Mouse (Mus musculus): ENCODE data around the gene Prr11. TPM values are rescaled to one million over a fixed set of nuclear protein-coding genes. Genes with fewer than 3 reads are reported as not detected.

Gene Prr11
- total RNA-seq, 1 experiment from 2014 or later = 6.2 TPM

DNA sequence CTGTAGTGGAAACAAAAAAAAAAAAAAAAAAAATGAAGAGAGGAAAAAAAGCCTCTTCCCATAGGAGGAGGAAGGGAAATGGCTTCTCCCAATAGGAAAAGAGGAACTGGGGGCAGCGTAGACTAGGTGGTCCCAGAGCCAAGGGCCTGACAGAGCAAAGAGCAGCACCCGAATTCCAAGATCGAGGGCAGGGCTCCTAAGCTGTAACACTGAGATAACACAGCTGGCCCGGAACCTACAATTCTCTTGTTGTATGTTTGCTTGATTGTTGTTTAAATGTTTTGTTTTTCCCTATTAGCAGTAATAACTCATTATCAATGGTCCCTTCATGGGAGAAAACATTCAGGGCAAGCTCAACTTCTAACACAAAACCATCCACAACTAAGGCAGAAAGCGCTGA, 61.5 kb downstream of the Prr11 start:
- DNase-seq = no peak

DNA sequence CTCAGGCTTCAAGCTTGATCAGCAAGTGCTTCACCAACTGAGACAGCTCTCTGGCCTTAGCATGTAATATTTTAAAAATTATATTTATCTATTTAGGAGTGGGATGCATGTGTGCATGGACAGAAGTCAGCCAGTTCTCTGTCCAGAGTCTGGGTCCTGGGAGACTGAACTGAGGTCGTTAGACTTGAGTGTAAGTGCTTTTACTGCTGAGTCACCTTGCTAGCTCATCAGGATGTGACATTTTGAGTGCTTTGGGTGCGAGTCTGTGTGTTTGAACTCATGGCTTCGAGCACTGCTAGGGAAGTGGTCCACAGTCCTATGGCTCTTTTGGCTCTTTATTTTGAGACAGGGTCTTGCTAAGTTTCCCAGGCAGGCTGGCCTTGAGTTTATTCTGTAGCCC, 65.5 kb downstream of the Prr11 start:
- DNase-seq = no peak

- peak; percentile 77 for DNase-seq
These were observed 69.1 kb downstream of the Prr11 start for GRCm38 (mm10) chr11:87039307-87039963.

Small RNA genes lying within 50 kb of the gene (microRNA-seq; reads per million reads assigned to microRNA genes)
- 1,192 to 3,327 reads per million in 2 experiments for gene Mir301

Other genes with a start within 250 kb of the Prr11 start
- gene Ypel2, start 115.0 kb downstream of the Prr11 start, total RNA-seq (2021) = 20.0 and 22.1 TPM in 2 replicates
- 5.3 and 6.8 TPM in 2 replicates for gene Gdpd1, start 34.6 kb downstream of the Prr11 start, total RNA-seq (2021)
- gene Smg8, start 21.9 kb downstream of the Prr11 start, total RNA-seq (2021) = 16.2 and 18.3 TPM in 2 replicates
- gene Ska2, start 526 bp upstream of the Prr11 start, total RNA-seq (2021) = 10.4 and 11.0 TPM in 2 replicates
- gene Trim37, start 18.4 kb upstream of the Prr11 start, total RNA-seq (2021) = 18.0 and 19.0 TPM in 2 replicates